Mouse (Mus musculus) cerebral cortex, adult 2 months (tissue): ENCODE data around the gene Fgf12.

Source experiments
- WGBS: fragments of 180-500 bp; shearing (Covaris S2); methylation state at CpG from one replicate; pipeline ENCODE4 v1.1.7; 2018; 5-methylcytosine and 5-hydroxymethylcytosine counted together

Gene Fgf12

DNA sequence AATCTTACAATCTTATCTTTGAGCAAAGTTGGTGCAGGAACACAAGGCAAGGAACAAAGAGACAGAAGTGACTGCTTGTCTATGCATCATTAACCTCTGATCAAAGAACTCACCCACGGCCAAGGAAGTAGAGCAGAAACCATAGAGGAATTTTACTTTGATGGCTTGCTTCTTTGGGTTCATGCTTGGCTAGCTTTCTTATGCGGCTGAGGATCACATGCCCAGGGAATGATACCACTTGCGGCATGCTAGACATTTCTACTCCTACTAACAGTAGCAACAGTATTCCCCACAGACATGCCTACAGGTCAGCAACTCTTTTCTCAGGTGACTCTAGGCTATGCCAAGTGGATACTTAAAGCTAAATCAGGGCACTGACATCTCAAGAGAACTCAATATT is 429.3 kb downstream of the Fgf12 start:
- WGBS: 74% methylated on average over 3 of the region's 3 CpGs

- 33% methylated on average over 4 of the region's 4 CpGs for WGBS
These were observed 441.2 kb downstream of the Fgf12 start for GRCm38 (mm10) chr16:28311618-28312017.

- WGBS: 21% methylated on average over 1 of the region's 1 CpGs
These were observed 449.0 kb downstream of the Fgf12 start for GRCm38 (mm10) chr16:28303889-28304288.

DNA sequence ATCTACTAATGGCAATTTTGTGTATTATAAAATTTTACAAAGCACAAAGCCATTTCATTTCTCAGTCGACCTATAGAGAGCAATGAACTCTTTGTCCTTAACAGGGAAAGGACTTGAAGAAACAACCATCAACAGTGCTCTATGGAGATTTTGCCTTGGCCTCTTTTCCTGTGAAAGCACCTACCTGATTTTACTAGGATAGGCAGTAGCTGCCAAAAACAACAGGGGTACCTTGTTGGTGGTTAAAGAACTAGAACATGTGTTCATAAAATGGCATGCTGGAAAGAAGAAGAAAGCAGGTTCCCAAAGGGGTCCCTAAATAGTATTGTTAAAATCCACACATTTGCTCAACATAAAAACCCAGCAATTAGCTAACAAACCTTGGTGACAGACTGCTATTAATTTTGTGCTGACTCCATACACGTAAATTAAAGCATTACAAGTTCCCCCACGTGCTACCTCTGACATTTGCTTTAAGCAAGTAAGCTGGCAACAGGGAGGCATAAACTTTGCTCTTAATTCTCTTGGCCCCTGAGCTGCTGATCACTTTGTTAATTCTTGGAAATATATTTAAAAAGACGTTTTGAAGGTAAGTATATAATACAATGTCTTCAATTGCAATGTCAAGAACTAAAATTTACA is 463.1 kb downstream of the Fgf12 start:
- WGBS: 57% methylated on average over 4 of the region's 4 CpGs

- WGBS: 53% methylated on average over 5 of the region's 5 CpGs
These were observed 495.0 kb downstream of the Fgf12 start for GRCm38 (mm10) chr16:28257904-28258303.

GRCm38 (mm10) chr16:28254303-28254702 is 498.6 kb downstream of the Fgf12 start:
- 89% methylated on average over 4 of the region's 4 CpGs for WGBS

DNA sequence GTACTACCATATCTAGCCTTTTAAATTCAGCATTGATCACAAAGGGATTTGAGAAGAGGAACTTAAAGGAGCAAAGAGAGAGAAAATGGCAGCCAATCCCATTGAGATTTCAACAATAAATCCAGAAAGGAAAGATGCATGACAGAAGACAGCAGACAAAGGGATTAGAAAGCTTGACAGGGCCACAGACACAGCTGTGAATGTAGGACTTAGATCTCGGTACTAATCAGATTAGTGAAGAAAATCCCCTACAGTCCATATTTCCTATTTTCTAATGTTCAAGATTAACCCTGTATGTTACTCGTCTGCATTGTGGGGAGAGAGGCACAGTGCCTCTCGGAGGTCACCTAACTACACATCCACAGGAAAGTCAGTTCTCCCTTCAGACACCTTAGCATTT is 500.9 kb downstream of the Fgf12 start:
- 70% methylated on average over 3 of the region's 3 CpGs for WGBS

DNA sequence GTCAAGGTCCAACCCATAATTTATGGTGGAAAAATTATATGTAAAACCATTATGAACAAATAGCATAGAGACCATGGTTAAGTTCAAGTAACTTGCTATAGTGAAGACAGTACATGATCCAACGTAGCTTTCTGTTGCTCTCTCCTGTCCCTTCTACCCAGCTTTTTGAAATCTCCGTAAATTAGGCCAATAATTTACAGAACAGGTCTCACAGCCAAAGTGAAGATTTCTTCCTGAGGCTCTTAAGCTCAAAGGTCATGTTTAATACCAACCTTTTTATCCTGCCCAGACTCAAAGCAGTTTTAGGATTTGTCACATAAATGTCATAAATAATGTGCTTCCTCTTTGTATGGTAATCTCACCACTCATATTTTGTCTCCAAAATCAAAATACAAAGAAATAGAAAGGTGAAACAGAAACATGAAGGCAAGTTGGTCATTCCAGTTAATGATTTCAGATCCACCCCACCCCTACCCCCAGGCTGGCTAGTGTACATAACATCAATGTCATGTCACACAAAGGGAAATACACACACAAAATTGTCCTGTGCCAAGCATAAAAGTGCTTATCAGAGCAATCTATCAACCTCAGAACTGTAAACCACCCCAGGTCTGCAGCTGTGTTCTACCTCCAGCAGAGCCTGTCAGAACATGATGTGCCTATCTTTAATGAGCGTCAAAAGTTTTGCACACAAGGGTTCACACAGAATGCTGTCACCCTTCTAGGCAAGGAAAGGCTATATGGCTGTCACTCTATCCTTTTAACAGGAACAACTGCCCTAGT is 509.8 kb downstream of the Fgf12 start:
- 93% methylated on average over 3 of the region's 3 CpGs for WGBS

DNA sequence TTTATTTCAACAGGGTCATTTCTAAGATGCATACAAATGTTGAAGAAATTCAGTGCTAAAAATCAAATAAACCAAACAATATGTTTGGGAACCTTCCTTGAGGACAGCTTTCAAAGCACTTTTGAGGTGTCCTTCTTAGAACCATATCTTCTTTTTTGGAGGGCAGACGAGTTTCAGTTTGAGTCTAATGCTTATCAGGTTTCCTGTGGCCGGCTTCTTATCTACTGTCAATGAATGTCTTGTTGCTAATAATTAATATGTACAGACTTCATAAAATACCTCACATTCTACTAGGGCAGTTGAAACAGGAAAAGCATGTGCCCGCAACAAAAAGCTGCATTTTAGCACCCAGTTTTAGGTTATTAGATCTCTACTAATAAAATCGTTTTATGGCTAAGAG is 513.5 kb downstream of the Fgf12 start:
- WGBS: 84% methylated on average over 4 of the region's 4 CpGs

GRCm38 (mm10) chr16:28238019-28238868 is 514.6 kb downstream of the Fgf12 start:
- WGBS: 13% methylated on average over 13 of the region's 13 CpGs

- 89% methylated on average over 5 of the region's 5 CpGs for WGBS
These were observed 536.9 kb downstream of the Fgf12 start for GRCm38 (mm10) chr16:28215930-28216329.

DNA sequence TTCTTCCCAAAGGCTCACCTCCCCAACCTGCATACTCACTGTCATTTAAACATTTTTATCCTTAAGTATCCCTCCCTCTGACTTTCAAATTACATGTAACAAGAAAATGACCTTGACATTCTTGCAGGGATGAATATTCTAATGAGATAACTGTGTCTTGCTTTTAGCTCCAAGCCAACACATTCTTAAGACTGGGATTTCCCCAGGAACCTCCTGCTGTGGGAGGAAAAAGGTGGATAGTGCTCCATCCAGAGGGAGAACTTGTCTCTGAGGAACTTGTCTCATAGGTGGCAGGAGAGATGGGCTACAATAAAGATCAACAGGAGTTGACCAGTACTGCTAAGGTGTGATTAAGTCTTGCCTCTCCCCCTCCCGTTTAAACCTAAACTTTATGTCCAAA is 540.5 kb downstream of the Fgf12 start:
- 84% methylated on average over 1 of the region's 1 CpGs for WGBS

DNA sequence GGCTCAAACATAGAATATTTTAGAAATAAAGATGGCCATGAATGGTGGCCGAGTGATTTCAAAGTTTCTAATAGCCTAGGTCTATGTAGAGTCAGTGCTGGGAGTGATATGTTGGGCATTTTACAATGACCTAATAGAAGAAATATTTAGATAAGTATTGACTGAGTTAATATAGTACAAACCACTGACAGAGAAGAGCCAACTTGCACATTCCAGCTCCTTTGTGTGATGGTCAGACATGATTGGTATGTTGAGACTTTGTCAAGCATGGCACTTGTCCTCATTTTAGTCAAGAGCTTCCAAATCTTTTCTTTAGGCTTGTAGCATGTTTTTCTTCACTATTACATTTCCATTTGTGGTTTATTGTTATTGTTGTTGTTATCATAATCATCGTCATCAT is 596.4 kb downstream of the Fgf12 start:
- WGBS: 97% methylated on average over 2 of the region's 2 CpGs

DNA sequence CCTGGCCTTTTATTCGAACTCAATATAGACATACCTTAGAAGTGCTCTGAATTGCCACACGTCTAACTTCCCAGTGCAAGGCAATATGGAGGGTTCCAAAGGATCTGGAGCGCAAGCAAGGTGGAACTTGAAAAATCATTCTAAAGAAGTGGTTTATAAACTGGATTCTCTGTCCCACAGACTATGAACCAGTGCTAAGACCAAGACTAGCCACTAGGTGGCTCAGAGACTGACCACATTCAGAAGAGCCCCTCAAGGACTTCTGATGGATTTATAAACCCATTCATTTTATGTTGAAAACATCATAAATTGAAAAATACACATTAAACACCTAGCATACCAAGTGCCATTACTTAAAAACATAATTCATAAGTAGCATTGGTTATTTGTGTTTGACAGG is 611.9 kb downstream of the Fgf12 start:
- 85% methylated on average over 3 of the region's 3 CpGs for WGBS

GRCm38 (mm10) chr16:28127006-28127405 is 625.9 kb downstream of the Fgf12 start:
- 63% methylated on average over 2 of the region's 2 CpGs for WGBS
